Mouse (Mus musculus): ENCODE measurements around the gene H2-Eb2.

The H2-Eb2 gene

DNA sequence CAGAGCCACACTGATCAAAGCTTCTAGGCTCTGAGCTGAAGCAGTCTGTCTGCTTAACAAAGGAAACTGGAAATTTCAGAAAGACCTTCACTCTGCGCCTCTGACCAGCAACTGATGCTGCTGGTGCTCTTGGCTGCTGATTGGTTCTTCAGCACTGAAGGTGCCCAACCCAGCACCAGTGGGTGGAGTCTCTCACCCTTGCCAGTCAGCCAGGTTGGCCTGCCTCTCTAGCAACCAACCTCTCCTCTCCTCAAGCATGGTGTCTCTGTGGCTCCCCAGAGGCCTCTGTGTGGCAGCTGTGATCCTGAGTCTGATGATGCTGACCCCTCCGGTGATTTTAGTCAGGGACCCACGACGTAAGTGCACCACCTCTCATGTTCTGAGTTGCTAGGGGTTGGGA lies at the start of gene H2-Eb2:
Gene H2-Eb2 (plus strand): TSS at position 230 of the 400 bp plus-strand sequence.
- no peak for DNase-seq (ENCODE audit: low spot score)

DNA sequence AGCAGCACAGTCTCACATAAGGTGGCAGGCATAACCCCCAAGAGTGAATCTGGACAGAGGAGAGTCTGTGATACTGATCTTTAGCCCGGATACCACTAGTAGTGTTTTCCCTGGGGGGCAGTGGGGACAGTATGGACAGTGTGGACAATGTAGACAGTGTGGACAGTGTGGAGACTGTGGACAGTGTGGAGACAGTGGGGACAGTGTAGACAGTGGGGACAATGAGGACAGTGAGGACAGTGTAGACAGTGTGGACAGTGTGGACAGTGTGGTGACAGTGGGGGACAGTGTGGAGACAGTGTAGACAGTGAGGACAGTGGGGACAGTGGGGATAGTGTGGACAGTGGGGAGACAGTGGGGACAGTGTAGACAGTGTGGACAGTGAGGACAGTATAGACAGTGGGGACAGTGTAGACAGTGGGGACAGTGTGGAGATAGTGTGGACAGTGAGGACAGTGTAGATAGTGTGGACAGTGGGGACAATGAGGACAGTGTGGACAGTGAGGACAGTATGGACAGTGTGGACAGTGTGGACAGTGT lies 44.9 kb upstream of the H2-Eb2 start:
- no peak for DNase-seq (ENCODE audit: low spot score)

DNA sequence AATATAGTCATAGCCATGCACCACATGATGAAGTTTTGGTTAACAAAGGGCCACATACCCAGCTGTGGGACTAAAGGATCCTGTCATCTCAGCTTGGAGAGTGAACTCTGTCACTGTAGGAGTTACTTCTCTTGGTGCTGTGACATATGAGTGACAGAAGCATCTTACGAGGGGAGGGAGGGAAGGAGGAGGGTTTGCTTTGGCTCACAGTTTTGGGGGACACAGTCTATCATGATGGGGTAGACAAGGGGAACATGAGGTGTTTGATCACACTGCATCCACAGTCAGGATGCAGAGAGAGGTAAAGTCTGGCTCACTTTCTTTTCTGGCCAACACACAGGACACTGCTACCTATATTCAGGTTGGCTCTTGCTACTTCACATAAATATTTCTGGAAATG lies 43.6 kb upstream of the H2-Eb2 start:
- DNase-seq (ENCODE audit: low spot score), result no peak

DNA sequence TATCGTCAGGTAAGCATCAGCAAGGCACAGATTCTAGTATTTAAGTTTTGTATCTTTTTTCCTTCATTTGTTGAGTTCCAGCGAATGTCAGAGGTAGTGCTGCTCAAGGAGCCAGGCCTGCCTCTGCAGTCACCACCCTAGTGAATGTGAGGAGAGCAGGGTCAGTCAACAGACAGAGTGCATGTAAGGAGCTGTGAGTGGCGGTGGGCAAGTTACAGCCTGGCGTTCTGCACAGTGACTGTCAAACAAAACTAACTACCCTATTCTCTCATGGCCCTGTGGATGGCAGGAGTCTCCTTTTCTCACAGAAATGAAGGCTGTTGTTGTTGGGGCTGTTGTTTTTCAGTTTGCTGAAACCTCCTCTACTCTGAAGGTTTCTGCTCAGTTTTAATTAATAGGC lies 40.1 kb upstream of the H2-Eb2 start:
- DNase-seq (ENCODE audit: low spot score), result no peak

DNA sequence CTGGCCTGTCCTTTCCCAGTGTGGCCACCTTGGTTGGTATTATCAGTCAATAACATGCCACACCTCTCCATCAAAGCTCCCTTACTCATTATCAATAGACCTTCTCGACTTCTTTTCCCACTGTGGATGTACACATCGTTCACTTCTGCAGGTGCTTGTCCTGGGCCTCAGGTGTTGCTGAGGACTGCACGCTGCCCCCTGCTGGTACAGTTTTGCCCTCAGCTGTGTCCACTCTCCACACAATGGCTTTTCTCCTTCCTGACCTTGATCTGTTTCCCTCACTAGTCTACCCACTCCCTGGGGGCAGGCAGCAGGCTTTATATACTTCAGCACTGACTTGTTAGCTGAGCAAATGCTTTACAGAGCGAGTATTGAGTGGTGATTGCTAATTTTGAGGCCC lies 39.6 kb upstream of the H2-Eb2 start:
- DNase-seq (ENCODE audit: low spot score), result no peak

DNA sequence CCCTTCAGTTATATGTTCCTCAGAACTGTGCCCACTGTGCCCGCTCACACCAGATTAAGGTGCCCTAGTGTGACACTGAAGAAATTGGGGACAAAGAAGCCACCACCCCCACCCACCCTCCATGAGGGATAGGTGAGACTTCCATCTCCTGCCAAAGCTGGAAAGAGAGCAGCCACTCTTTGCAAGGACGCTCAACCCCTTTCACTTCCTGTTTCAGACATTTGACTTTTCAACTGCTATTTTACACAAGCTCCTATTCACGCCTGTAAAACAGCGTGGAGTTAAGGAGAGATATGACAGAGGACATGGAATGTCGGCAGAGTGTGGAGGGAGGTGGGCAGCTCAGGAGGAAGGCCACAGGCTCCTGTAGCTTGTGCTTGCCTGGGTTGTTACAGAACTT lies 39.0 kb upstream of the H2-Eb2 start:
- no peak for DNase-seq (ENCODE audit: low spot score)

DNA sequence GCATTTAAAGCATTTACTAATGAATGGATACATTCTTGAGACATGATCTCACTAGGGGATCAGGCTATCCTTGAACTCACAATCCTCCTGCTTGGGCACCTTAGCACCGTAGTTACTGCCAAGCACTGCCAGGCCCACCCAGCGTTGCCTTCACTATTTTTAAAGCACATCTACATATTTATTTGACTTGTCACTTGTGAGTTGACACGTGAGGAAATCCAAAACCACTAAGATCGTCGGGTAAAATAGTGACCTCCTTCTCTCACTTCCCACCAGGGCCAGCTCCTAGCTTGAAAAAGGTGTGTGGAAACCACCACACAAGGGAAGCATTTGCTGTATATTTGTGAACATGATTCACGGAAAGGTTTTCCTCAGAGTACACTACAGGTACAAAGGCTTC lies 38.5 kb upstream of the H2-Eb2 start:
- no peak for DNase-seq (ENCODE audit: low spot score)

DNA sequence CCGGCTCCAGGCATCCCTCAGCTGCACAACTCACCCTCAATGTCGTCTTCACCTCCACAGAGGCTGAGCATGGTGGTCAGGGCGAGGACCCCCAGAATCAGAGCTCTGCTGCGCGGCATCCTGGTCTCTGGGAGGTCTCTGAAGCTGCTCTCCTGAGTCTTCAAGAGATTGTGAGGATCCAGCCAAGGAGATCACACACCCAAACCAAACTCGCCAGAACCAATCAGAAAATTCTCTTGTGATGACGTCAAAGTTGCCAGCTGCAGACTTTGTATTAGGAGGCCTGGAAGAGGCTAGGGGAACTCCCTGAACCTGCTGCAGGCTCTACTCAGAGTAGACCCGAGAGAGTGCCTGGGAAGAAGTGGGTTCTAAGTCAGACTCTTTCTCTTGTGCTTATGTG lies 37.8 kb upstream of the H2-Eb2 start, which contains the start of gene H2-Aa:
Gene H2-Aa (minus strand): TSS at position 176 of the 400 bp plus-strand sequence.
- no peak for DNase-seq (ENCODE audit: low spot score)

DNA sequence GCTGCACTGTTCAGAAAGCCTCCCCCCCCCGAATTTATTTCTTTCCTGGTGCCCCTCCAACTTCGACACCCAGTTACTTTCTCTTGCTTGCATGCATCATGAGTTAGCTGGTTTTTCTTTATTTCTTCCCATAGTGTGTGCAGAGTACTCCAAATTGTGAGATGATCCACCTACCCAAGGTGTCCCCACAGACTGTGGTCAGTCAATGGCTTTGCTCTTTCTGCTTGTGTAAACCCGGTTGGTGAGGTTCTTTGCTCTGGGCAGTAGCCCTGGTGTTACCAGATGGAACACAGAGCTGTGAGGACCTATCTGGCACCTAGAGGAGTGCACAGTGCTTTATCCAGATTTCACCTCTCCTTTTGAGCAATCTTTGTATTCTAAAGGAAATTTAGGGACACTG lies 37.3 kb upstream of the H2-Eb2 start:
- DNase-seq (ENCODE audit: low spot score), result no peak

DNA sequence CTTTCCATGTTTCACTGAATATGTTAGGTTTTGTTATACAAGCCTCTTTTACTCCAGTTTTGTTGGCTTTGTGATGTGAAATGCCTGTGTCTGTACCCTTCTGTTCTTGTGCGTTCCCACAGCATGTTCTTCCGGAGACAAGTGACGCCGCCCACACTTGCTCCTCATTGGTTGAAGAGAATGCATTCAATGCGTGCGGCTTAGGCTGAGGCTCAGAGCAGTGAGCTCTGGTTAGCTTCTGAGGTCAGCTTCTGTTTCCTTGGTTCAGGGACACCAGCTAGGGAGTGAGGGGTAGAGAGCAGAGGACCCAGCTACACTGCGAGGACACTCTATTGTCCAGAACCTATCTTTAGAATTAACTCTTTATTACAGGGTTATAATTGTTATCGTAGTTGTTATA lies 33.9 kb upstream of the H2-Eb2 start:
- DNase-seq (ENCODE audit: low spot score), result no peak

DNA sequence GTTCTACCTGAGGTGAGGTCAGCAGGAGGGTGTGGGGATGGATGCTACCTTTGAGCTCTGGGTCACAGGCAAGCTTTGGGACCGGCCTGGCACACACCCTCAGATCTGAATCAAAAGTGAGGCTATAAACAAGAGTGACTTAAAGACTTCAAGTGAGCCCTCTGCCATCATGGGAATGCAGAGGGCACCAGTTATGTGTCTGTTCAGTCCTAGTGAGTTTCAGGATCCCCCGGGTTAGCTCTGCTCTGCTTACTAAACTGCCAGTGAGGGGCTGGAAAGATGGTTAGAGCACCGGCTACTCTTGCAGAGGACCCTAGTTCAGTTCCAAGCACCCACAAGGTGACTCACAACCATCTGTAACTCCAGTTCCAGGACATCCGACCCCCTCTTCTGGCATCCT lies 32.9 kb upstream of the H2-Eb2 start:
- no peak for DNase-seq (ENCODE audit: low spot score)

DNA sequence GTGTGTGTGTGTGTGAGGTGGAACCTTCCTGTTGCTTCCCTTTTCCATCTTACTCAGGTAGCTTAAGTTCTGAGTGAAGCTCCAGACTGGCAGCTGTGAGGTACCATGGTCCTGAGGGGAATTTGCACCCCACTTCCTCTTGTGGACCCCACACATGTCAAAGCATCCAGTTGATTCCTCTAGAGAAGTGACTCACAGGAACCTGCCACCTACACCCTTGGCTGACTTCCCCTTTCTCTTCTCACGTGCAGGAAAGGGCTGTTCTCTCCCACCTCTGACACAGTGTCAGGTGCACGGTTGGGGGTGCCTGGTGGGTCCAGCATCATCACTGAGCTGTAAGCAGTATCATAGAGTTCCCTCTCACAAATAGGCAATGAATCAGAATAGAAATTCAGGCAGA lies 31.9 kb upstream of the H2-Eb2 start:
- DNase-seq (ENCODE audit: low spot score), result no peak

DNA sequence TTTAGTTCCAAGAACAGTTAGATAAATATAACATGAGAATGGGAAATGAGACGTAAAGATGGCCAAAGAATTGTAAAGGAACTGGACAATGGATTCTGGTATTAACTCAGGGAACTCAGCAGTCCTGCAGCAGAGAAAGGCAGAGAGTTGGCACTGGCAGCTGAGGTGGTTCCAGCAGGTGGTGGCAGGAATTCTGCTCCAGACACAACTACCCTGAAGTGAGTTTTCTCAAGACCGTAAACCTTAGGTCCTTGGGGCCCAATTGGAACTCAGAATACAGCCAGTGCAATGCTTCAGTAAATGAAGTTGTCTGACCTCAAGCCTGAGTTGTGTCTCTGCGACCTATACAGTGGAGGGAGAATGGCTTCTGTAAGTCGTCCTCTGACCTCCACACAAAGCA lies 31.2 kb upstream of the H2-Eb2 start:
- no peak for DNase-seq (ENCODE audit: low spot score)

DNA sequence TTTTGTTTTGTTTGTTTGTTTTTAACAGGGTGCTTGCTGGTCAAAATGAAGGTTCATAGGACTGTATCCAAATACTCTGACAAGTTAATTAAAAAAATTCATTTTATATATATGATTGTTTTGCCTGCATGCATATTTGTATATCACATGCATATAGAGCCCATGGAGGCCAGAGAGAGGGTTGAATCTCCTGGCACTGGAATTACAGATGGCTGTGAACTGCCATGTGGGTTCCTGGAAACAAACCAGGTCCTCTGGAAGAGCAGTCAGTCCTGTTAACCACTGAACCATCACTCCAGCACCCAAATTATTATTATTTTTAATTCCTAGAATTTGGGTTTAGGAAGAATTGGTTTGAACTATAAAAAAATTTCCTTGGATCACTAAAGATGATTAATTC lies 30.2 kb upstream of the H2-Eb2 start:
- no peak for DNase-seq (ENCODE audit: low spot score)

DNA sequence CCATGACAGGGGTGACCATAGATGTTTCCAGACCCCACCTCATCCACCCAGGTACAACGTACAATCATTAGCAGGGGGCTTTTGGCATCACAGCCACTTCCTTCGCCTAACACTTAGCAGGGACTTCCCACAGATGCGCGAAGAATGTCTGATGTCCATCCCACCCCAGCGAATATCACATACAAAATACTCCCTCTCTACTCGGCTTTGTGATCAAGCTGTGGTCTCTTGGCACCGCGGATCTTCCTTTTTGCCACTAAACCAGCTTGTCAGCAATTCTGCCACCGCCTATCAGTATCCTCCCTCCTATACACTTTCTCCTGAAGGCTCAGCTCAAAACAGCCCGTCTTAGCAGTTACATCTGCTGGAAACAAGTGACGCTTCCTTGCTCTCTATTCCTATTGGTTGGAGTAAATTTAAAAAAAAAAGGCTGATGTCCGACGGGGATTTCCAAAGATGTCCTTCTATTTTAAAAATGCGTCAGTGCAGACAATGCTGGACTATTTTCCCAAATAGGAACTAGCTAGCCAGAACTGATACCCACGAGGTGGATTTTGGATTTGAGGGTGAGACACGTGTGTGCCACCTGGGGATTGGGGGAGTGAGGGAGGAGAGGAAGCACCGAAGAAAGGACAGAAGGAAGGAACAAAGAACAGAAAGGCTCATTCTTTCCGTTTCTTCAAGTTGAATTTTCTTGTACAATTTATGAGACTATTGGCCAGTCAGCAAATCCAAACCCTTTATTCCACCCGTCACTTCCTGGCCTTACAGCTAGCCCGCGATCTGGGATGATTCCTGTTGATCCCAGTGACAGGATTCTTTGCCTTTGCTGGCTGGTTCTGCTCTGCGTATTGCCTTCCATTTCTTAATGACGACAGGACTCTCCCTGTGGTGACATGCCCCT lies 29.3 kb upstream of the H2-Eb2 start:
- no peak for DNase-seq (ENCODE audit: low spot score)

DNA sequence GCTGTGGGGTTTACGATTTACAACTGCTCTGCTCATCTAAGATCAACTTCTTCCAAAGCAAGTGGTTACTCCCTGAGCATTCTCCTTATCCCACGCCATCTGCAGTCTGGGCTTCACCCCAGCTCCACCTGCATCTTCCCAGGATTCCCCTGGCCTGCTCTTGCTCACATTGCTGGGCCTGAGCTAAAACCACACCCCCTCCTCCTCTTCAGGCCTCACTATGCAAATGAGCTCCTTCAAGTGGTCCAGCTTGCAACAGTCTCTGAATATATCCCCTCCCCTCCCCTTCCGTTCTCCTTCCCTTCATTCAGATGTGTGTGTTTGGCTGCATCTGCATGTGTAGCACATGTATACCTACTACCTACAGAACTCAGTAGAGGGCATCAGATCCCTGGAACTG lies 26.1 kb upstream of the H2-Eb2 start:
- no peak for DNase-seq (ENCODE audit: low spot score)

DNA sequence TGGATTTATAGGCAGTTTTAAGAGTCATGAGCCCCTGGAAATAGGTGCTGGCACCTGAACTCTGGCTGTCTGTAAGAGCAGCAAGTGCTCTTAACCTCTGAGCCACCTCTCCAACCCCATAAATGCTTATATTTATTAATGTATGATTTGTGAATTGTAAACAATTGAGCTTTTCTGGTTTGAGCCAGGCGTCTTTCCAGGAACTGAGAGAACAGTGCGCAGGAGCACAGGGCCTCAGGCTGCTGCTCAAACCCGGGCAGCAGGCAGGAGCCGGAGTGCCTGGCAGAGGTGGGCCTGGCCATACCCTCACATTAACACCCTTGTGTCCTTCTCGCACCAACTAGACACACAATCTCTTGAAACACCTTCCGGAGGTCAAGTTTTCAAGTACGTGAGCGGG lies 25.4 kb upstream of the H2-Eb2 start:
- no peak for DNase-seq (ENCODE audit: low spot score)

DNA sequence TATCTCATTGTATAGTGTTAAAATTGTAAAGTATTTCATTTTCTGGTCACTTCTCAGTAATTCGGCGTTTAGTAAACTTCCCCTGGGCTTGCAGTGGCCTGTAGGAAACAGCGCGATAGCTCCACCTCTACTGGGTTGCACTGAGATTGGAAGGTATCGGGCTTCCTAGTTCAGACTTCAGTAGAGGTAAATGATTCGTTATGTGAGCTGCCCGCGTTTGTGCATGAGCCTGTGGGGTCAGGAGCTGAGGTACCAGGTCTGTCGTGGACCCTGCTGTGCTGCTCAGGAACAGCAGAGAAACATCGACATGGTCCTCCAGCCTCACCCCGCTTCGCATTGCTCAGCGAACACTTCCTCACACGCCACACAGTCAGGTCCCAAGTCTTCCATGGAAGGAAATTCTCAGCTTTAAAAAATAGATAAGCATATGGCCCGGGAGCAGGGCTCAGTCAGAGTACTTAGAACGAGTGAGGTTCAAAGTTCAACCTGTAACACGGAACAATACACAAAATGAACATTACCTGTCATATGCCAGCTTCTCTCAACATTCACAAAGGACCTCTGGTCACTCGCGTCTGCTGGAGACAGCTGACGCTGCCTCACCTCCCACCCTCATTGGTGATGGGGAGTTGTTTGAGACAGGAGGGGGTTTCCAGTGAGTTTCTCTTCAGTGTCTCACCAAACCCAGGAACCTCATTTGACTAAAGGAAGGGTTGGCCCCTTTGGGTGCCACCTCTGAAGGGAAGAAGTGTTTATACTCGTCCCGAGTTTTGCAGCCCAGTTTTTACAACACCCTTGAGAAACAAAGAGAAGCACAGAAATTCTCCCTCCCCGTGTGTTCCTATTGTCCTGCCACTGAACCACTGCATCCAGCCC lies 24.5 kb upstream of the H2-Eb2 start:
- DNase-seq (ENCODE audit: low spot score), result no peak

DNA sequence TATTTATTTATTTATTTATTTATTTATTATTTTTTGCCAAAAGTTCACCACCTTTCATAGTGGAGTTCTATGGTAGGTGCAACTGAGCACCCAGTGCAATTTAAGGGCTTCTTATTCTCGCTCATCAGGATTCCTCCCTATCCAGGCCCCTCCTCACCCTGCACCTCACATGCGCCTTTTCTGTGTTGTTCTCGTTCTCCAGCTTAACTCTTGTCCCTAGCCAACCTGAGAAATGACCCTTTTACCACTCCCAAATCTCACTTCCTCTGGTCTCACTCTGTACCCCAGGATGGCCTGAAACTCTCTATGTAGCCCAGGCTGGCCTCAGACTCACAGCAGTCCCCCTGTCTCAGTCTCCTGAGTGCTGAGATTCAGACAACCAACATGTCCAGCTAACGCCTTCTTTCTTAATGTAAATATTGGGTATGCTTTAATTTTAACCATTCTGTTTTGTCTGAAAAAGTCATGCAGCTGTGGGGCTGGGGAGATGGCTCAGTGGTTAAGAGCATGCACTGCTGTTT lies 23.7 kb upstream of the H2-Eb2 start:
- DNase-seq (ENCODE audit: low spot score), result no peak

DNA sequence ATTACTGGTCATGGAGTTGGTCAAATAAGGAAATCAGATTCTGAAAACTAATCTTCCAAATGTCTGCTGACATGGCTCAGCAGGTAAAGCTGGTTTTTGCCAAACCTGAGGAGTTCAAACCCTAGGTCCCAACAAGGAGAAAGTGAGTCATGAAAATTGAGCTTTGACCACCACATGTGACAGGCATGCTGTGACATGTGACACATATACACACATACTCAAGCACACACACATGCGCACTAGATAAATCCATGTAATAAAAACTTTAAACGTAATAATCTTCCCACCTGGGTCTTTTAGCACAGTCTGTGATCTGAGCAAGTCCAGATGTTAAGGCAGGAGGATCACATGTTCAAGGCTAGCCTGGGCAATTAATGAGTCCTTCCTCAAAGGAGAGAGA lies 21.7 kb upstream of the H2-Eb2 start:
- no peak for DNase-seq (ENCODE audit: low spot score)

DNA sequence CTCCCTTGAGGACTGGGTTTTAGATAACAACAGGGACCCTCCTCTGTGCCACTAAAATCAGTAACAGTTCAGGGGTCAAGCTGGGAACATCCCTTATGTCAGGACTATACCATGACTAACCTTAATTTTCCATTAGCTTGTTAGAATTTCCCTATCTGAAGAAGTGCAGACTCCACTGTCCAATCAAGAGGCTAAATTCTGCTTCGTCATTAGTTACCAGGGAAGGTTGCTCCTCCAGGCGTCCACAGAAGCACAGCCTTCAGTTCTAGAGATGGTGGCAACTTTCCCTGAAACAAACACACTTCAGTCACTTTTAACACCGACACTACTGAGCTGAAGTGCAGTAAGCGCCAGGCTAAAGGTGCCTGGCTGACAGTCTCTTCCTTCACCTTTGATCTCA lies 20.7 kb upstream of the H2-Eb2 start:
- no peak for DNase-seq (ENCODE audit: low spot score)

DNA sequence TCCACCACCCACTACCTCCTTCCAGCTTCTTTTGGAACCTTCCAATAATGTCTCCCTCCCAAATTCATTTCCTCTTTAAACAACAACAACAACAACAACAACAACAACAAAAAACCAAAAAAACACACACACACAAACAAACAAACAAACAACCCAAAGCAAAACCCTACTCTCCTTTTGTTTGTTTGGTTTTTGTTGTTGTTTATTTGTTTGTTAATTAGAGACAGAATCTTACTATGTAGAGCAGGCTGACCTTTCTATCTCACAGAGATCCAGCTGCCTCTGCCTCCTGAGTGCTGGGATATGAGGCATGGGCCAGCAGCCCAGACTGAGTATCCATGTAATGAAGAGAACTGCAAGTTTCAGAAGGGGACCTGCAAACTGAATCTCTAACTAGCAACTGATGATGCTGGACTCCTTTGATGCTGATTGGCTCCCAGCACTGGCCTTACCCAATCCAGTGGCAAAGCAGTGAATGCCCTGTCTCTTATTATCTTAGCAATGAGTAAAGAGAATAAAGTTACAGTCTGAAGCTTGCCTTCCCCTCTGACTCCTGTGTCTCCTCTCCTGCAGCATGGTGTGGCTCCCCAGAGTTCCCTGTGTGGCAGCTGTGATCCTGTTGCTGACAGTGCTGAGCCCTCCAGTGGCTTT lies 20.0 kb upstream of the H2-Eb2 start, which contains the start of gene H2-Eb1:
Gene H2-Eb1 (plus strand): TSS at position 488 of the 651 bp plus-strand sequence.
- no peak for DNase-seq (ENCODE audit: low spot score)

Measured in urinary bladder, postnatal 10 days (tissue).